Mouse (Mus musculus): ENCODE data around the gene Olfr1466. TPM values are rescaled to one million over a fixed set of nuclear protein-coding genes. Genes with fewer than 3 reads are reported as not detected.

The Olfr1466 gene
- not detected in 2 replicates for polyA plus RNA-seq (2015; fragmentation: Nextera tagmentation; extraction: Ambion mirVana)

GRCm38 (mm10) chr19:13338562-13338961, at the start of gene Olfr1466:
TSS of gene Olfr1466 (plus strand) at chr19:13338862.

DNA sequence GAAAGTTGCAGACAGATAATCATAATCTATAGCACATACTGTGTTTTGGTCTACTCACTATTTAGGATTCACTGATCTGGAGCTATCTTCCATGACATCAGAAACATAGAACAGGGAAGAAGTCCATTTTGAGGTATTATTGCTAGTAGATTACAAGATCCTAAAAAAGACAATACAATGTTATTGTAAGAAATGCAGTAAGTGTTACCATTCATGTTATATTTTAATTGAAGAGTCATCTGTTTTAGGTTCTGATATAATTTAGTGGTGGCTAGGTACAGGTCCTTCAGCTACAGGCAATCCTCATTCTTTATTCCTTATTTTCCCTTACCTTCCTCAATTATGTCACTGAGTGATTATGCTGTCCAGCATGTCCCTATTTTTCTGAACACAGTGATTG, 23.2 kb upstream of the Olfr1466 start, which contains the start of gene Olfr1465:
Gene Olfr1465 (minus strand): TSS at position 101 of the 400 bp plus-strand sequence.

DNA sequence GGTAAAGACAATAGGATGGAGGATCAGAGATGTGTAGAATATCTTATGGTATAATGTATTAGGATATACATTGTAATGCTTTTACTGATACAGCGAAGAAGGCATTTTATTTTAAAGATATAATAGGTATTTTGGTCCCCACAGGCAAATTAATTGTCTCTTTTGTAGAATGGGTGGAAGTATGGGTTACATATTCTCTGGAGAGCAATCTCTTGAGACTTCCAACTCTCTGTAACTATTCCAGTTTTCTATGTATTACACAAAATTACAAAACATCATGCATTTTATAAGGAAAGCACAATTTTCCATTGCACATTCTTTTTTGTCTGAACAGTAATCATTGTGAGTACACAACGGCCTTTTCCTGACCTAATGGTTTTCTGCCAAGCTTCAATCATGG, 23.3 kb downstream of the Olfr1466 start, which contains the start of gene Olfr1467:
Gene Olfr1467 (plus strand): TSS at position 301 of the 400 bp plus-strand sequence.

Other genes with a start within 250 kb of the Olfr1466 start
- not detected in 2 replicates for gene Olfr1457, start 241.0 kb upstream of the Olfr1466 start, polyA plus RNA-seq (2015; fragmentation: Nextera tagmentation; extraction: Ambion mirVana)
- not detected in 2 replicates for gene Olfr1458, start 232.1 kb upstream of the Olfr1466 start, polyA plus RNA-seq (2015; fragmentation: Nextera tagmentation; extraction: Ambion mirVana)
- gene Olfr1459, start 189.3 kb upstream of the Olfr1466 start, polyA plus RNA-seq (2015; fragmentation: Nextera tagmentation; extraction: Ambion mirVana) = not detected in 2 replicates
- gene Olfr1461, start 175.9 kb upstream of the Olfr1466 start, polyA plus RNA-seq (2015; fragmentation: Nextera tagmentation; extraction: Ambion mirVana) = not detected in 2 replicates
- gene Olfr1462, start 153.1 kb upstream of the Olfr1466 start, polyA plus RNA-seq (2015; fragmentation: Nextera tagmentation; extraction: Ambion mirVana) = not detected in 2 replicates
- gene Olfr1463, start 107.5 kb upstream of the Olfr1466 start, polyA plus RNA-seq (2015; fragmentation: Nextera tagmentation; extraction: Ambion mirVana) = not detected in 2 replicates
- not detected in 2 replicates for gene Olfr1465, start 23.3 kb upstream of the Olfr1466 start, polyA plus RNA-seq (2015; fragmentation: Nextera tagmentation; extraction: Ambion mirVana)
- gene Olfr1467, start 23.4 kb downstream of the Olfr1466 start, polyA plus RNA-seq (2015; fragmentation: Nextera tagmentation; extraction: Ambion mirVana) = not detected in 2 replicates
- not detected in 2 replicates for gene Olfr1469, start 69.0 kb downstream of the Olfr1466 start, polyA plus RNA-seq (2015; fragmentation: Nextera tagmentation; extraction: Ambion mirVana)
- not detected in 2 replicates for gene Olfr1471, start 104.5 kb downstream of the Olfr1466 start, polyA plus RNA-seq (2015; fragmentation: Nextera tagmentation; extraction: Ambion mirVana)
- not detected in 2 replicates for gene Olfr1472, start 117.2 kb downstream of the Olfr1466 start, polyA plus RNA-seq (2015; fragmentation: Nextera tagmentation; extraction: Ambion mirVana)
- gene Olfr1474, start 130.7 kb downstream of the Olfr1466 start, polyA plus RNA-seq (2015; fragmentation: Nextera tagmentation; extraction: Ambion mirVana) = not detected in 2 replicates
- gene Olfr1475, start 141.3 kb downstream of the Olfr1466 start, polyA plus RNA-seq (2015; fragmentation: Nextera tagmentation; extraction: Ambion mirVana) = not detected in 2 replicates
- gene Olfr1477, start 161.7 kb downstream of the Olfr1466 start, polyA plus RNA-seq (2015; fragmentation: Nextera tagmentation; extraction: Ambion mirVana) = not detected in 2 replicates
- gene Olfr1480, start 189.1 kb downstream of the Olfr1466 start, polyA plus RNA-seq (2015; fragmentation: Nextera tagmentation; extraction: Ambion mirVana) = not detected in 2 replicates
- gene Olfr1484, start 244.6 kb downstream of the Olfr1466 start, polyA plus RNA-seq (2015; fragmentation: Nextera tagmentation; extraction: Ambion mirVana) = not detected in 2 replicates

Data from skeletal muscle tissue, postnatal 0 days (tissue).